Mouse (Mus musculus) stomach, postnatal 0 days (tissue): ENCODE measurements around the gene Plin4. TPM values are rescaled to one million over a fixed set of nuclear protein-coding genes. Genes with fewer than 3 reads are reported as not detected.

Source experiments
- ATAC-seq: fragments of 200-750 bp; cut with Nextera tagmentation; 2 replicates; pipeline ENCODE4 v1.8.0; 2017; ENCODE audit not compliant: low FRiP score, low TSS enrichment
- DNase-seq: peaks from one replicate; pipeline ENCODE4 v3.0.0-alpha.2; 2016; ENCODE audit warnings: low spot score
- H3K27ac ChIP-seq: fragments of 300-500 bp; sonication (generic); replicated peaks from 2 replicates; pipeline ENCODE4 v1.5.1; 2014; ENCODE audit warnings: mild to moderate bottlenecking, control low read depth
- H3K27me3 ChIP-seq: fragments of 300-500 bp; sonication (generic); 2 replicates; pipeline ENCODE4 v1.6.1; 2014; ENCODE audit warnings: low read length; ENCODE audit not compliant: control insufficient read depth, insufficient read depth
- H3K36me3 ChIP-seq: fragments of 300-500 bp; sonication (generic); 2 replicates; pipeline ENCODE4 v1.6.1; 2014; ENCODE audit warnings: low read length, mixed read lengths; ENCODE audit not compliant: control insufficient read depth, insufficient read depth
- H3K4me1 ChIP-seq: fragments of 300-500 bp; sonication (generic); replicated peaks from 2 replicates; pipeline ENCODE4 v1.6.1; 2014; ENCODE audit warnings: antibody characterized with exemption; ENCODE audit not compliant: control insufficient read depth, insufficient read depth
- H3K4me2 ChIP-seq: fragments of 300-500 bp; sonication (generic); replicated peaks from 2 replicates; pipeline ENCODE4 v1.6.1; 2014; ENCODE audit warnings: low read depth, mild to moderate bottlenecking, control low read depth, moderate library complexity
- H3K4me3 ChIP-seq: fragments of 300-500 bp; sonication (generic); 2 replicates; pipeline ENCODE4 v1.5.1; 2014; ENCODE audit warnings: low read depth, low read length, control low read depth
- H3K9ac ChIP-seq: fragments of 300-500 bp; sonication (generic); 2 replicates; pipeline ENCODE4 v1.6.1; 2014; ENCODE audit warnings: mild to moderate bottlenecking, low read length, control low read depth, mixed read lengths
- H3K9me3 ChIP-seq: fragments of 300-500 bp; sonication (generic); 2 replicates; pipeline ENCODE4 v1.6.1; 2016; ENCODE audit warnings: low read length; ENCODE audit not compliant: control insufficient read depth
- CTCF ChIP-seq: IDR thresholded peaks from 2 replicates; pipeline ENCODE4 v1.5.1; 2016; ENCODE audit warnings: antibody characterized with exemption, low read depth, mild to moderate bottlenecking, moderate library complexity
- EP300 ChIP-seq: optimal IDR thresholded peaks from 2 replicates; pipeline ENCODE3; 2016; ENCODE audit warnings: antibody characterized with exemption
- WGBS: fragments of 180-500 bp; shearing (Covaris S2); extraction: QIAGEN DNeasy Blood & Tissue Kit; methylation state at CpG from one replicate; pipeline ENCODE4 v1.1.7; 2014; 5-methylcytosine and 5-hydroxymethylcytosine counted together
- polyA plus RNA-seq: library from polyadenylated mRNA; unstranded; fragments of >200 nt; fragmentation: Nextera tagmentation; extraction: Ambion mirVana; gene quantifications from 2 replicates; pipeline ENCODE4 v1.2.1, GENCODE M21; 2015

The Plin4 gene
- polyA plus RNA-seq, 1 experiment from 2014 or later, result 0.95 TPM

- no peaks in the 10 kb centered on the region for H3K9me3 ChIP-seq
- no peak overlapping the region for H3K4me2 ChIP-seq
- ATAC-seq (no peak), DNase-seq (no peak)
- H3K27me3 ChIP-seq, result no peaks in the 10 kb centered on the region; the same call in 1 of the 2 replicates
- no peak overlapping the region for H3K27ac ChIP-seq
- TF ChIP-seq CTCF, result no peak
- no peak for TF ChIP-seq EP300
- no peaks in the 10 kb centered on the region for H3K4me1 ChIP-seq
- no peak overlapping the region for H3K9ac ChIP-seq
- no peaks in the 10 kb centered on the region for H3K36me3 ChIP-seq
- 54% methylated on average over 12 of the region's 12 CpGs for WGBS
- no peak overlapping the region for H3K4me3 ChIP-seq
Observed at GRCm38 (mm10) chr17:56147420-56147819, 37.8 kb upstream of the Plin4 start.

- H3K27me3 ChIP-seq, result peaks cover 2% of the 10 kb centered on the region; the same call in 1 of the 2 replicates
- WGBS, result 14% methylated on average over 9 of the region's 9 CpGs
- ATAC-seq, result no peak
Observed at GRCm38 (mm10) chr17:56146131-56146530, 36.5 kb upstream of the Plin4 start.

DNA sequence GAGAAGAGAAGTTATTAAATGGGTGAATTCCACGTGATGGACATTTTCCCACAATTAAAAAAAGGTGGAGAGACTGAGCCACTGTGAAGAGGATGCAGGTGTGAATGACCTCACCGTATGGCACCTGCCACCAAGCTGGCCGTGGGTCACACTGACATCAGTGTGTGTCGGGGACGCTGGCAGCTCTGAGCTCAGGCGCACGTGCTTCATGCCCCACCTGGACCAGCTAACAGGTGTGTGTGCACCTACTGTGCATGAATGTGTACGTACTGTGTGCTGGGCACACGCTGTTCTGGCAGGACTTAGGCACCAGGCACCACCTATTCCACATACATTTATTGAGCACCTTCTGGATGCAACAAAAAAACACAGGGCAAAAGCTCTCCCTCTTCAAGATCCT, 34.9 kb upstream of the Plin4 start:
- H3K27me3 ChIP-seq, result peaks cover 2% of the 10 kb centered on the region; the same call in 1 of the 2 replicates
- no peak overlapping the region for H3K9ac ChIP-seq
- DNase-seq, result no peak
- H3K4me2 ChIP-seq, result no peak overlapping the region
- no peak overlapping the region for H3K27ac ChIP-seq
- ATAC-seq, result no peak
- TF ChIP-seq CTCF (no peak), EP300 (no peak)
- H3K4me1 ChIP-seq, result 0 out of 2 replicates have a peak, but pooled peaks cover 4% of the 10 kb centered on the region
- H3K36me3 ChIP-seq, result no peaks in the 10 kb centered on the region
- H3K9me3 ChIP-seq, result no peaks in the 10 kb centered on the region
- 71% methylated on average over 9 of the region's 9 CpGs for WGBS
- H3K4me3 ChIP-seq, result no peak overlapping the region

More at GRCm38 (mm10) chr17:56146131-56146530, 36.5 kb upstream of the Plin4 start:
- Histone ChIP-seq H3K36me3 (no peaks in the 10 kb centered on the region), H3K9me3 (no peaks in the 10 kb centered on the region), H3K9ac (no peak overlapping the region), H3K4me1 (0 out of 2 replicates have a peak, but pooled peaks cover 3% of the 10 kb centered on the region), H3K27ac (no peak overlapping the region), H3K4me3 (no peak overlapping the region), H3K4me2 (no peak overlapping the region)
- TF ChIP-seq CTCF (no peak), EP300 (no peak)
- no peak for DNase-seq

GRCm38 (mm10) chr17:56141702-56142605, 32.4 kb upstream of the Plin4 start:
- 2% methylated on average over 44 of the region's 47 CpGs for WGBS
- TF ChIP-seq CTCF (no peak), EP300 (no peak)
- Histone ChIP-seq H3K9ac (0 out of 2 replicates have a peak overlapping the region, but pooled peaks have one; percentile 18), H3K9me3 (no peaks in the 10 kb centered on the region), H3K27me3 (peaks cover 2% of the 10 kb centered on the region; the same call in 1 of the 2 replicates), H3K4me3 (peak overlapping the region; percentile 27), H3K27ac (no peak overlapping the region), H3K4me1 (0 out of 2 replicates have a peak, but pooled peaks cover 6% of the 10 kb centered on the region), H3K4me2 (peak overlapping the region; percentile 55), H3K36me3 (no peaks in the 10 kb centered on the region)
- DNase-seq (no peak), ATAC-seq (no peak; the same call in 1 of the 2 replicates)

- H3K9me3 ChIP-seq, result no peaks in the 10 kb centered on the region
- no peaks in the 10 kb centered on the region for H3K36me3 ChIP-seq
- H3K27ac ChIP-seq, result no peak within 1 kb of the TSS
- ATAC-seq (peak; percentile 18), DNase-seq (peak; percentile 62)
- H3K4me1 ChIP-seq, result 0 out of 2 replicates have a peak, but pooled peaks cover 6% of the 10 kb centered on the region
- 1% methylated on average over 76 of the region's 79 CpGs for WGBS
- TF ChIP-seq CTCF (peak; percentile 30; the same call in 1 of the 2 replicates), EP300 (no peak)
- peak within 1 kb of the TSS; percentile 55 for H3K4me3 ChIP-seq
- H3K9ac ChIP-seq, result peak within 1 kb of the TSS; percentile 41; the same call in 1 of the 2 replicates
- peaks cover 2% of the 10 kb centered on the region; the same call in 1 of the 2 replicates for H3K27me3 ChIP-seq
- peak within 1 kb of the TSS; percentile 95 for H3K4me2 ChIP-seq
Observed at GRCm38 (mm10) chr17:56139858-56140595, 30.4 kb upstream of the Plin4 start, which contains the start of gene Sema6b. Sema6b (minus strand) TSS chr17:56140343.
